Mouse (Mus musculus) cortical plate, adult 2 months (tissue): ENCODE measurements around the gene Mylk4.

Experiments used
- CTCF ChIP-seq: fragments of 200-500 bp; IDR thresholded peaks from 2 replicates; pipeline ENCODE4 v1.5.1; 2011; ENCODE audit warnings: mild to moderate bottlenecking, control low read depth, low read length; ENCODE audit not compliant: insufficient read depth; ENCODE audit errors: extremely low read depth
- POLR2A ChIP-seq: fragments of 200-500 bp; IDR thresholded peaks from 2 replicates; pipeline ENCODE4 v1.6.1; 2011; ENCODE audit warnings: mild to moderate bottlenecking, low read length, control low read depth; ENCODE audit not compliant: insufficient read depth; ENCODE audit errors: extremely low read depth

DNA sequence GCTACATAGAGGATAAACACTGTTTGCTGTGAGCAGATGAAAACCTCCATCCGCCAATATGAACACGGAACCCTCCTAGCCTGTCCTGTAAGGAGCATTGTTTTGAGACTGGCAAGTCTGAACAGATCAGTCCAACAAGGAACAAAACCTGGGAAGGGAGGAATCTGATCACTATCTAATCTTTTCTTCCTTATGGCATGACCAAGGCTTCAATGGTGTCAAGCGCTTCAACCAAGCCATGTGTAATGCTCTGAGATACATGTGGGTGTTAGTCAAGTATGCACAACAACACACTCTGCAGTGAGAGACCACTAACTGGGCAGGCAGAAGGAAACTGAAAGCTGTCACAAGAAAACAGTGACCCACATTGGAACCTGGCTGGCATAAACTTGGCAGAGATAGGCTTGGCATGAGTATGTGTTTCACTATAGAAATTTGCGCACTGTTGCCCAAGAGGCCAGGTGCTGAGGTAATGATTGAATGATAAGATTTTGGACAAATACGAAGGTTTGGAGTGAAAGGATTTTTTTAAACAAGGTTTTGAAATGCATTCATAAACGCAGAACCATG, 89.8 kb downstream of the Mylk4 start:
- TF ChIP-seq CTCF (no peak), POLR2A (no peak)
